Mouse (Mus musculus): ENCODE results near the gene Trpm3.

DNA sequence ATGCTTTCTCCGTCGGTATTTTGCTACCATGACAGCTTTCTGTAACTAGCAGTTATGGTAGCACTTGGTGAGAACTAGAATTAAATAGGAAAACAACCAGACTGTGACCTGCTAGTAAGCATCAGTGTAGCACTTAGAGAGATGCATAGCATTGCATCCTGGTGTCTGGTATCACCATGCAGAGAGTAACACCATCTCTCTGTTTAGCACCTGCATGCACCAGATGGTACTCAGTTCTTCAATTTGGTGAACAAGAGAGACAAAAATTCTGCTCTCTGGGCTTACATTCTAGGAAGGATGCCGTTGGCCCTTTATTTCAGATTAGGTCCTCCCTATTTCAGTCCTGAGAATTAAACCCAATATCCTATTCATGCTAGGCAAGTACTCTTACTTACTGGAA is 834.4 kb downstream of the Trpm3 start:
- TF ChIP-seq CTCF (IDR thresholded peaks at IDR 0.05; ENCODE audit: control insufficient read depth, insufficient read depth, insufficient replicate concordance, low read depth, low read length): no peak
- no peak for TF ChIP-seq POLR2A (IDR thresholded peaks at IDR 0.05; ENCODE audit: control insufficient read depth, low read depth, low read length)
